Mouse (Mus musculus) neutrophil, adult 5-6 weeks (primary cell): ENCODE results near the gene Dhrs2. TPM values are rescaled to one million over a fixed set of nuclear protein-coding genes. Genes with fewer than 3 reads are reported as not detected.

Experiments used
- ATAC-seq: fragments of 151-379, 151-347 bp; 2 replicates; pipeline ENCODE4 v1.8.0; 2017; ENCODE audit warnings: mild to moderate bottlenecking, moderate TSS enrichment; ENCODE audit not compliant: insufficient number of reproducible peaks, poor library complexity, low FRiP score, severe bottlenecking; ENCODE audit errors: extremely low read depth
- total RNA-seq: library from RNA; stranded (forward); fragments of 200-1000 nt; gene quantifications from 2 replicates; pipeline ENCODE4 v1.2.3, GENCODE M21; 2017

Gene Dhrs2
- total RNA-seq, result not detected in 2 replicates

DNA sequence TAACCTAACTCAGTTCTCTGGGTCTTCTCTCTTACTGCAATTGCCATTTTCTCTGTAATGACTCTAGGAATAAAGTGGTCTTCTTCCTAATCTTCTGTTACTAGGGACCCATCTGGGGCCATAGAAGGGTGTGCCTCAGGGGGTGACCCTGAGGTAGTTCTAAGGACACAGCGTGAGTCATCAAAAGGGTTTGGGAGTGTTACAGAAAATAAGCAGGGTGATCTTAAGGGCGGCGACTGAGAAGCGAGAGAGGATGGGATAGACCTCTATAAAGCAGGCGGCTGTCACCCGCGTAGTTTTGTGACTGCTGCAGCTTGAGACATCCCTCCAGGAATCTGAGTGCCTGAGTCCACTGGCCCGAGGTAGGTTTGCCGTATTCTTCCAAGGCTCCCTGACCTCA lies at the start of gene Dhrs2:
TSS of gene Dhrs2 (plus strand) at position 301 of the 400 bp plus-strand sequence.
- ATAC-seq, result no peak

DNA sequence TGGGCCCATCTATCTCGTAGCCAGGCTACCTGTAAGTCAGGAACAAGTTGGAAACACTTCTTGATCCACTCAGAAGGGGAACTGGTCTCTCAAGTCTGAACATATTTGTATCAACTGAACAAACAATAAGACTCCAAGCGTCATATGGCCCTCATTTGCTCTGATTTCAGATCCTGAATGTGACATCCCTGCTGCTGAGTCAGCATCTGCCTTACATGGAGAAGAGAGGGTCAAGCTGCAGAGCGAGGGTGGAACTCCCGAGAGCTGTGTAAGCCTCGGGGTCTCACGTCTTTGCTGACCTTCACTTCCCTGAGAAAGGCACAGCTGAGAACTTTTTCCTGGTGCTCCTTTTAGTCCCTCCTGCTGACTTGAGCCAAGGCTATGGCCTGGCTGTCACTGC lies 47.6 kb upstream of the Dhrs2 start:
- ATAC-seq, result no peak

DNA sequence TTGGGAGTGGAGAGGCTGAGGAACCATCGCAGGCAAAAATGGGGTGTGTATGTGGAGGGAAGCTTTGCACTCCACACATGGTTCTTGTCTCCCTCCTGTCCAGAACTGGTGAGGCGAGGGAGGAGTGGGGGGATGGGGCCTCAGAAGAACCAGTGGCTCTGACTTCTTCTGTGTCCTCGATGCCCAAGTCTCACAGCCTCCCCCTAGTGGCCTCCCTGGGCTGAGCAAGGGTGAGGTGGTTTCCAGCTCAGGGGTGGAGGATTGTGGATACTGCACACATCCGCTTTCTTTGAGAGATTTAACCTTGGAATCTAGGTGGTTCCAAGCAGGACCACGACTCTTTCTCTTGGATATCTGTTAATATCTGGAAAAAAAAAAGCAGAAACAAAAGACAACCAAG lies 44.5 kb upstream of the Dhrs2 start:
- peak; percentile 31; the same call in 1 of the 2 replicates for ATAC-seq

DNA sequence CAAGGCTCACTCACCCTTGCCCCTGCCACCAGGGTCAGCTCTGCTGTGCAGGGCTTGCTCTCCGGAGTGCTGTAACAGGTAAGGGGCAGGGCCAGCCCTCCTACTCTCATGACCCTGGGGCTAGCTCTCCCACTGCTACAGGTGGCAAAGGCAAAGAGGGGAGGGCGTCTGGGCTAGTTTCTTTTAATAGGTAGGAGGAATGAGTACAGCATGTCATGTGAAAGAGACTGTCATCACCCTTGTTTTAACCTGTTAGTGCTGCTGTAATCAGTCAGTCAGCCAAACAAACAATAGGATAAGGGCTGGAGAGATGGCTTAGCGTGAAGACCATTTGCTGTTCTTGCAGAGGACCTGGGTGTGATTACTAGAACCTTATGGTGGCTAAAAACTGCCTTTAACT lies 40.9 kb upstream of the Dhrs2 start:
- ATAC-seq, result no peak

DNA sequence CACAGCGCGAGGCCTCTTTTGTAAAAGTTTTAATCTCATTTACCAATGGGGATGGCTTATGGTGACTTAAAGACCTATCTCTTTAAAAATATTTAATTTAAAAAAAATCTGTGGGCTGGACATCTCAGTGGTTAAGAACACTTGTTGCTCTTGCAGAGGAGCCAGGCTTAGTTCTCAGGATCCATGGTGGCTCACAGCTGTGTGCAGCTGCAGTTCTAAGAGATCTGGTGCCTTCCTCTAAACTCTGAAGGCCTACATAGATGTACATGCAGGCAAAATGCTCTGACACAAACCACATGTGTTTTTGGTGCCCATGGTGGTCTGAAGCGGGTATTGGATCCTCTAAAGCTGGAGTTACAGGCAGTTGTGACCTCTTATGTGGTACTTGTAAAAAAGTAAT lies 38.6 kb upstream of the Dhrs2 start:
- no peak for ATAC-seq

DNA sequence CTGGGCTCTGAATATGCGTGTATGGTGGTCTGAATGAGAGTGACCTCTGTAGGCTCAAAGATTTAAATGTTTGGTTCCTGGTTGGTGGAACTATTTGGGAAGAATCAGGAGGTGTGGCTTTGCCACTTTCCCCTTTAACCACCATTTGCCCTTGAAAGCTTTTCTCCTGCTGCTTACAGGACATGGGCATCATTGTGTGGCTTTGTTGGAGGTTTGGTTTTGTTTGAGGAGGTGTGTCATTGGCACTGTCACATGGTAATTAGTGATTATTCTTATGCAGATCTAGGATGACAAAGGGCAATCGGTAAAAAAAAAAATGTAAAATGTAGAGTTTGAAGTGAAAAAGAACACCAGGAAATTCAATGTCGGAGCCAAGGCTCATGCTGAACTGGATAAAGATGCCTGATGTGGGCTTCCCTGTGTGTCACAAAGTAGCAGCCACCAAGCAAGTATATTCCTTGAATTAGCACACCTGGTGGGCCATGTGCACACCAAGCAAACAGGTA lies 37.1 kb upstream of the Dhrs2 start:
- ATAC-seq, result no peak

DNA sequence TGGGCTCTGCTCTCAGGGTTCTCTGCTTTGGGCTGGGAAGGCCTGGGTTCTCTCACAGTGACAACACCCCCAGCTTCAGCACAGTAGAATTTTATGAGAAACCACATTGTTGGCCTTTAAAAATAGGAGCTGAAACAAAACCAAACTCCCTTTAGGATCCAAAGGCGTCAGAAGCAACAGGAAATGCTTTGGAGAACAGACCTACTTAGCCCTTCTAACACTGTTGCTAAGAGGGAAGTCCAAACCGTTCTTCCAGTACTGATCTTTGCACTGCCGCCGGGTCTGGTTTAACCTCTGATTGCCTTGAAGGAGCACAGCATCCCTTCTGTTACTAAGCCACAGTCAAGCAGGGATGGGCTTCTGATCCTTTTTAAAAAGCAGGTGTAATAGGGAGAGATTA lies 33.3 kb upstream of the Dhrs2 start:
- ATAC-seq, result no peak

DNA sequence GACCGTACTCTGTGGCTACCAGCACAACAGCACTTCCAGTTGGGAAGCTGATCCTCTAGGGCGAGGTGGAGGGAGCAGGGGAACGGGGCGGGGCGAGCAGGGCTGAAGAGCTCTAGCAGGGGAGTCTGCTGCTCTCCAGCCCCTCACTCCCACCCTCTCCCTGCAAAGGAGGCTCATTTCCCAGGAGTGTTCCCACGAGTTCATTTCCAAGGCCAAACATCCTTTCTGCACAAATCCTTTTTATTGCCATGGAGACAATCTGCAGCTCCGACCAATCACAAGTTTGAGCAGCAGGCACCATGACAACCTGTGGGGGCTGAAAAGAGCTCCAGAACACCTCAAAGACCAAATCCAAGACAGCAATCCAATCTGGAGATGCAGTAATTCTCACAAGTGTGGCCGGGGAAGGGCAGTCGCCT lies 32.4 kb upstream of the Dhrs2 start:
- ATAC-seq, result no peak

DNA sequence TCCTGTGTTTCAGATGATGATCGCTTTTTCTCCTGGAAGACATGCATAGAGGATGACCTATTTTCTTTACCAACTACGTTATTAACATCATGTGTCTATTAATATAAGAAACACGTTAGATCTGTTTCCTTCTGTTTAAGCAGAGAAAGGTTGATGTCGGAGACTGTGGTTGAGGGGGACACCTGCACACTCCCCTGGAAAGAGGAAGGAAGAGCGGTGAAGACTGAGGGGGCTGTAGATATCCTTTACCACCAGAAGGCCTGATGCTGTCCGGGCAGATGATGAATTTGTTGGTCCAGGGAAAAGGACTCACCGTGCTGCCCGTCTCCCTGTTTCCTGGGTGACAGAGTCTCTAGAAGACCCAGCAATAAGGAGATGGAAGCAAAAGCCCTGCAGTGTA lies 28.5 kb upstream of the Dhrs2 start:
- no peak; the same call in 1 of the 2 replicates for ATAC-seq

DNA sequence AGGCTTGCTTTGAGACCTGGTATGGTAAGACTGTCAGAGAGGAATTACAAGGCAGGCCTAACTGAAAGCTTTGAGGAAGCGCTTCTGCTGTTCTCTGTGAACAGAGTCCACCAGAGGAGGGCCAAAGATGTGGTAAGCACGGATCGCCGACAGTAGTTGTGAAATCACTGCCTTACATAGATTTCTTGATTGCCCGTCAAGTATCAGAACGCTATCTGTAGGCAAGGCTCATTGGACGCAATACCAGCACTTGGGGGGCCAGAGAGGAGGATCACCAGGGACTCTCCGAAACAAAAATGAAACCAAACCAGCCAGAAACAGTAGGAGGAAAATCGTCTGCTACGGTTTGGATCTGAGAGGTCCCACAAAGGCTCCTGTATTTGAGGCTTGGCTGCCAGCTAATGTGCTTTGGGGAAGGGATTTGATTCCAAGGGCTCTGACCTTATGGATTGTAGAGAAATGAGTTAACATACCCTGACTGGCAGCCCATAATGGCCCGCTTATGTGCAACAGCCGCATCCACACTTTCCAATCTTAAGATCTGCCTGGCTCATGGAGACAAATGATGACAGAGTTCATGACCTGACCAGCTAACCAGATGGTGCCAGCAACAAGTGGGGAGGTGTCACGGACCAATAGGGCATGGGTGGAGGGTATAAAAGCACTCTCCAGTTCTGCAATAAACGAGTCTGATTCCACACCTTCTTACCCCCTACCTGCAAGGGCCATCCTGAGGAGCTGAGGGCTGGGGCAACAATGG lies 27.8 kb upstream of the Dhrs2 start:
- peak; percentile 75 for ATAC-seq

DNA sequence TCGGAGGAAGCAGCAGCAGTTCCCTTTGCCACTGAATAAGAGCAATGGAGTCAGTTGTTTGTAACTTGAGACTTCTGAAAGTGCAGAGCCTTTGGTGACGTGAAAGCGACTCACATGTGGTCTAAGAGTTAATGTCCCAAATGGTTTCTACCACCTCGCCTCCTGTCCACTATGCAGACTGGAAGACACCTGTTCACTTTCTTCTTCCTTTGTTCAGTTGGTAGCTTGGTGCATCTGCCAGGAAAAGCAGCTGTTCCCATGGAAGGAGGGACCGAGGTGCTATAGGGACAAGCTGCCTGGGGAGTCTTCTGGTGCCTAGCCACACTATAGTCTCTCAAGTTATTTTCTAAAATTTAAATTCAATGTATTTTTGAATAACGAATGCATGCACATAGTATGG lies 27.0 kb upstream of the Dhrs2 start:
- ATAC-seq, result no peak

DNA sequence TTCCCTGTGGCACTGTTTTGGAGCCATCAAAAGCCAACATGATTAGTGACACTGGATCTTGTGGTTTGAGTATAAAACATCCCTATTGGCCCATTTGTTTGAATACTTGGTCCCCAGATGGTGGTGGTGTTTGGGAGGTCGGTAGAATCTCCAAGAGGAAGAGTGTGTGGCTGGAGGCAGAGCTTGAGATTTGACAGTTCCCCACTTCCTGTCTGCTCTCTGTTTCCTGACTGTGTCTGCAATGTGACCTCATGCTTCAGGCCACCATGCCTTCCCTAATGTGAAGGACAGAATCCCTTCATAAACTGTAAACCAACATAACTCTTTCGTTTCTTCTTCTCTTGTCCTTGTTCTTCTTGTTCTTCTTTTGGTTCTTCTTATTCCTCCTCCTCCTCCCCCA lies 24.7 kb upstream of the Dhrs2 start:
- no peak for ATAC-seq

DNA sequence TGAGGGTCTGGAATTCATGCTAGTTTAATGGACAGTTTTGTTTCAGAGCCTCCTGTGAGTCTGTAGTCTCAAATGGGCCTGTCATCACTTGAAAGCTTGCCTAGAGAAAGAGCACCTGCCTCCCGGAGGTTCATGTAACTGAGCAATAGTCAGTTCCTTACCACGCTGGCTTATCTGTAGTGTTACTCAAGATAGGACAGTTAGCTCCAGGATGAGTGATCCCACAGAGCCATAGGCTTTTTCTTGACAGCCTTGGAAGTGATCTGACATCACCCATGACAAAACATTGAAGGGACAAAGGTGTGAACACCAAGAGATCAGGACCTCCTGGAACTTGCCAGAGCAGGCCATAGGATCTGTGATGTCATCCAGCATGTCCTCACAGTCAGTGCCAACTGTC lies 23.6 kb upstream of the Dhrs2 start:
- ATAC-seq, result no peak

DNA sequence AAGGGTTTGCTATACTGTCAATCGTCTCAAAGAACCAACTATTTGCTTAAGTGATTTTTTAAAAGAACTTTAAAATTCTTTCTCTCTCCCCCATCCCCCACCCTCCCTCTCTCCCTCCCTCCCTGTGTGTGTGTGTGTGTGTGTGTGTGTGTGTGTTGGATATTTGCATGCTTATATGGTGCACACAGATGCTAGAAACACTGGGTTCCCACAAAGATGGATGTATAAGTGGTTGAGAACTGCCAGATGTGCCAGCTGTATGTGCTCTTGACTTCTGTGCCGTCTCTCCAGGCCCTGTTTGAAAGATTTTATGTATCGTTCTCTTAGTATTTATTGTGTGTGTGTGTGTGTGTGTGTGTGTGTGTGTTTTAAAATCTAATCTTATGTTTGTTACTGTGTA lies 17.3 kb upstream of the Dhrs2 start:
- ATAC-seq, result no peak

DNA sequence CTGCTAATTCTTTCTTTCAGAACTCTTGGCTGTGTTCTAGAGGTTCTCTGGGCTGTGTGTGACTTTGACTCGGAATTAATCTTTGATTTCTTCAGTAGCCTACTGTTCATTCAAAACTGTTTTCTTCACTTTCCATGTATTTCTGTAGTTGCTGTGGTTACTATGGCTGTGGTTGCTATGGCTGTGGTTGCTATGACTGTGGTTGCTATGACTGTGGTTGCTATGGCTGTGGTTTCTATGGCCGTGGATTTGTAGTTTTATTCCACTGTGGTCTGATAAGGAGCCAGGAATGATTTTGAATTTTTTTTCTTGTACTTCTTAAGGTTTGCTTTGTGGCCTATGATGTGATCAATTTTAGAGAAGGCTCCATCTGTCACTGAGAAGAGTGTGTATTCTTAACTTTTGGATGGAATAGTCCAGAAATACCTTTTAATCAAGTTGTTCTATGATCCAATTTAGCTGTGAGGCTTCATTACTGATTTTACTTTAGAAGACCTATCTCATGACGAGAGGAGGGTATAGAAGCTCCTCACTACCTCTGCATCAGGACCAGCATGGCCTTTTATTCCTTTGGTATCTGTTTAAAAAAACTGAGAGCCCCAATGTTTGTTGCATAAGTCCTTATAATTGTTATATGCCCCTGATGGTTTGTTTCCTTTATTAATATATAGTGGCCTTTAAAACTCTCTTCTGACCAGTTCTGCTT lies 16.6 kb upstream of the Dhrs2 start:
- ATAC-seq, result no peak

DNA sequence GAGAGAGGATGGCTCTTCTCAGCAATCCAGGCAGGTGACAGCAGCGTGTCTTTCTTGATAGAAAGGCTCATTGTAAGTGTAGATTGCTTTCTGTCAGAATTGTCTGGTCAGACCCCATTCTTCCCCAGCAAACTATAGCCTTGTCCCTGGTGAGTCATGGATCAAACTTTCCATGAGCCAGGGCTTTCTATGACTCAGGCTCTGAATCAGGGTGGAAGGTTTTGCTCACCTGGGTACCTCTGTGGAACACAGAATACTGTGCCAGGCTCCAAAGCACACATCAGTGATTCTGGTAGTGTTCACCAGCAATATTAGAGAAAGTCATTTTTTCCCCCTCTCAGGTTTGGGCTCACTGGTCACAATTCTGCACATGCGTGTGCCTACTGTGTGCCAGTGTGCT lies 13.5 kb upstream of the Dhrs2 start:
- ATAC-seq, result no peak

DNA sequence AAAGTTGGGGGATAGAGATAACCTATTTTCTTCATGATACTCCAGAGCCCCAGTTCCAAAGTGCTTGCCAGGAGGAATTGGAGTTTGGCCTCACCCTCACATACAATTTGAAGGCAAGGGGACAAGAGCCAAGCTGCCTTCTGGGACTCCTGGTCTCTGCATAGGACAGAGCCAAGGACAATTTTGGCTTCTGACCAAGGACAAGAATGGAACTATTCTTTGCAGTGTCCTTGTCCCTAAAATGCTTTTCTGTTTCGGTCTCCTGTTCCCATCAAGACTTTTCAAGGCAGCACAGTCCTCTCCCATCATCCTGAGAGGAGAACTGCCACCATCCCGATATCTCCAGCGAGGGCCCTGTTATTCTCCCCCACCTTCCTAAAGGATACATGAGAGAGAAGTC lies 8.2 kb upstream of the Dhrs2 start:
- ATAC-seq, result no peak

DNA sequence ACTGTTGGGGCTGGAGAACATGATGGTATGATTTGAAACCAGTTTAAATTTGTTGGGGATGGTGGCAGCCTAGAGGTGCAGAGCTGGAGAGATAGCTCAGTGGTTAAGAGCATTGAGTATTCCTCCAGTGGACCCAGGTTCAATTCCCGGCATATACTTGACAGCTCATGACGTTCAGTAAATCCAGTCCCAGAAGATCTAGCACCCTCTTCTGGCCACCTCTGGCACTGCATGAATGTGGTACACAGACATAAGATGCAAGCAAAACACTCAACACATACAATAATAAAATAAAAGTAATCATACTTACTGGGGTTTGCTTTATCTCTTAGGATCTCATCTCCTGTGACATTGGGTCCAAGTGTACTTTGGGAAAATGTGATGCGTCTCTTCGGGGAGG lies 7.3 kb upstream of the Dhrs2 start:
- ATAC-seq, result 0 out of 2 replicates have a peak, but pooled peaks have one; percentile 36

DNA sequence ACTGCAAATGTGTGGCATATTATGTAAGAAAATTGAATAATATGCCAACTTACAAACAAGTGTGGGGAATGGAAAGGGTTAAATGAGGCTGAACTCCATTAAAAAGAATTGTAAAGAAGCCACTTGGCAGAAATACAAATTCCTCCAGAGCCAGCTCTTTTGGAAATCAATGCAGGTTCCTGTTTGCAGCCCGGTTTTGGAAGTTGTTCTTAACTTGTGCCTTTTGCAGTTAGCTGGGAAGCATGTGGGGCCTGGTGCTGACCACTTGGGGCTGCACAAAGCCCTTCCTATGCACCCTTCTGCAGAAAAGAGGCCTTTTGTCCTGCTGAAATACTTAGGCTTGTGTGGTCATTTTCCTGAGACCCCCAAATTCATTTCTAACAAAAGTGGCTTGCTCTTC lies 1.4 kb downstream of the Dhrs2 start:
- ATAC-seq, result no peak

DNA sequence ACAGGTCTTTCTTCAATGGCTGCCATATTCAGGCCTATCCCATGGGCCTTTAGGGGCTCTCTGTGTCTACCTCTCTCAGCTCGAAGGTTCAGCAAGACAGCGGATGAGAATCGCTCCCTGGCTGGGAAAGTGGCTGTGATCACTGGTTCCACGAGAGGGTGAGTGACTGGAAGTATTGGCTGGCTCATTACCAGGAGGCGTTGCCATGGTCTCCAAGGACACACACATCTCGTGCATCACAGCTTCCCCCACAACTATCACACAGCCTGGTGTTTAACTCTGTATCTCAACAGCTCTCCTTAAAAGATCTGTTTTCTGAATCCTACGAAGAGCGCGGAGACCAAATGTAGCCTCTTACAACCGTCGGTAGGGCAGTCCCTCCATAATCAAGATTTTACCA lies 12.8 kb downstream of the Dhrs2 start:
- ATAC-seq, result no peak
